Mouse (Mus musculus): ENCODE measurements around the gene Bora. TPM values are rescaled to one million over a fixed set of nuclear protein-coding genes. Genes with fewer than 3 reads are reported as not detected.
A peak's percentile ranks its signal among the peaks of the same experiment; 100 is the strongest.

Gene Bora
- total RNA-seq, 4 experiments from 2014 or later, result 1.9 to 5.5 (median 4.1) TPM

DNA sequence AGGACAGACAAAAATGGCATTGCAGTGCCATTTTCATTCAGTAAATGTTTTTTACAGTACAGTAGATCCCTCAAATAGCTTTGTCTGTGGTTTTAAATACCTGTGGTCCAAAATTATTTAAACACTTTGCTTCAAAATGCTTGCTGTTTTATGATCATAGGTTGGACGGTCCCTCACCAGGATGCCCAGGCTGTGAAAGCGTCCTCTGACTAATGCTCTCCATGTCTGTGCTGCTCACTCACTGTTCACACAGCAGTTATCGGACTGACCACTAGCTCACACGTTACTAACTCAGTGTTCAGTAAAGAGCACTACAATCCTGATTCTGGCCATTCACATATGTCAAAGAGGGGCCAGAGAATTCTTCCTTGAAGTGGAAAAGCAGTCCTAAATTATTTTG is 25.1 kb downstream of the Bora start:
- DNase-seq, result no peak

DNA sequence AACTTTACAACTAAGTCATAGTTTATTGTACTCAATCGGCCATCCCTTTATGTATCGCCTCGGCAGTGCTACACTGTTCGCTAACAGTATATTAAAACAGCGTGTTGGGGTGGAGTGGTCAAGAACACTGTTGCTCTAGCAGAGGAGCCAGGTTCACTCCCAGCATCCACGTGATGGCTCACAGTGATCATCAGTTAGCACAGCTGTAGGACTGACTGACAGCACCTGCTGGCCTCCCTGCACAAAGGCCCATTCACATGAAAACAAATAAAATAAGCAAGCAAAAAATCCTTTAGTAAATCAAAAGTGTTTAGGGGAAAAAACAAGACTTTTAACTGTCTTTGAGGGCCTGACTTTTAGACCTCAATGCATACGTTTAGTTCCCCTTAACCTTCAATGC is 42.9 kb downstream of the Bora start:
- DNase-seq, result no peak

GRCm38 (mm10) chr14:99099267-99099966 is 53.4 kb downstream of the Bora start, which contains the start of the genes Pibf1 and Dis3:
Gene Pibf1 (plus strand): TSS chr14:99099424.
Gene Dis3 (minus strand): TSS chr14:99099770.
- DNase-seq, result peak; percentile 98

DNA sequence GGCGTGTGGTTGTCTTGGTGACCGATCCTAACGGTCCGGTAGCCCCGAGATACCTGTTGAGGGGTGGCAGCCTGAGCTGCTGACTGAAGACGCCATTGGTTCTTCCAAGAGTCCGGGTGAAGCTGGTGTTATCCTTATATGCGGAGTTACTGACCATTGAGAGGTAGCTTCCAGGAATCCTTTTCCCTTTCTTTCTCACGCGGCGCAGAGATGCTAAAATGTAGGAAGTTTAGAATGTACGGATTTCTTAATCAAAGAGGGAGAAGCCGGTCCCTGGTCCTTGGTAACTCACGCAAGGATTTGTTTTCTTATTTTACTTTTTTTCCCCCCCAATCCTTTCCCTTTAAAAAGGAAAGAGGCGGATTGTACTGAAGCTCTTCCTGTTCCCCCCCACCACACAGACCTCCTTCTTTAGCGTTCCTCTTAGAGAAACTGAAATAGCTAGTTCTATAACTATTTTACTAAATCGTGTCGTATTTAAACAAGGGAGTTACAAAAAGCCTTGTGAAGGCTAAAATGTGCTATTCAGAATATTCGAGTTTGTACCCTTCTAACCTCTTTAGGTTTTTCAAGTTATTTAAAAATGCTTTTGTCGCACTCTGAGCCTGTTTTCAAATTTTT is 54.1 kb downstream of the Bora start:
- no peak for DNase-seq

DNA sequence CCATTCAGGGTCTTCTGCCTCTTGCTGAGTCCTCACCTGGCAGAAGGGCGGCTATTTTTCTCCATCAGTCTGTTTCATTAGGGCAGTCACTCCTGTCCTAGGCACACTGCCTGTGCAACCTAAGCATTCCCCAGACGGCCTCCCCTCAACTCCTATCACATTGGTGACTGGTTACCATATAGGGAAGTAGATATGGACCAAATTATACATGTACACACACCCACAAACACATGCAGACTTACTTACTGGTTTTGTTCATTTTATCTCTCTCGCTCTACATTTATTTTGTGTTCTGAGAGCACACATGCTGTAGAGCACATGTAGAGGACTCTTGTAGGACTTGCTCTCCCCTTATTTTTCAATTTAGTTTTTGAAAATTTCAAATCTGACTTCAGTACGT is 57.0 kb downstream of the Bora start:
- DNase-seq, result no peak

GRCm38 (mm10) chr14:99104542-99105123 is 58.6 kb downstream of the Bora start:
- DNase-seq, result no peak

GRCm38 (mm10) chr14:99106671-99107070 is 60.6 kb downstream of the Bora start:
- DNase-seq, result no peak

DNA sequence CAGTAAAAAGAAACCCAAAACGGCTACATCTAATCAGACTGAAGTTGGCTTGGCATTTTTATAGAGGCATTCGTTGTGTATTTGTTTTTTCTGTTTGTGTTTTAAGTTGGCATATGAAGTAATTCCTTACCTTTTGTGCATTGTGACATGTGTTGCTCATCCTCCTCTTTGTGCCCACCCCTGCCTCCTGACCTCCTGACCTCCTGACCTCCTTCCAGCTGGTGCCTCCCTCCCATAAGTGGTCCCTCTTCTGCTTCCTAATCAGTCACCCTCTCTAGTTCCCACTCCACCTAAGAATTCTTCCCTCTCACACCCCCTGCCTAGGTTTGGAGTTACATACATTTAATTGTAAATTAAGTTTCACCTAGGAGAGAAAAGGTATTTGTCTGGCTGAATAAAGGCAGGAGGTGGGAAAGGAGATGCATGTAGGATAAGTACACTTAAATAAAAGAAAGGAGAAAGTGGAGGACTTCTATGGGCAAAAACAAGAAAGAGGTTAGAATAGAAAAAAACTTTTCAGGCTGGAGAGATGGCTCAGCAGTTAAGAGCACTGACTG is 61.7 kb downstream of the Bora start:
- DNase-seq, result no peak

DNA sequence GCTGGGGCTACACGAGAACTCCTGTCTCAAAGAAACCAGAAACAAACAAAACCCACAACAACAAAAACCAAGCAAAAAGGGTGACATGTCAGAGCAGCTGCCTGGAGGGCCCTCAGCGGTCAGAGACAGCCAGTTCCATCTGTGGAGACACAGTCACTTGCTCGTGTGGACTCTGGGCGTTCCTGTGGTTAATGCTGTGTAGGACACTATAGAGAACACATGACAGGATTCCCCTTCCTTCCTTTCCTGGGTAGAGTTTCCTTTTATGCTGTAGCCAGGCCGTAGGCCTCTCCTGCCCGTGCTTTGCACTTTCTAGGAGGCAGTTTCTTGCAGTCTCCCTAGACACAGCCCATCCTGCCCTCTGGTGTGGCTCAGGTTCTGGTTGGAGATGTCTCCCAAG is 62.7 kb downstream of the Bora start:
- DNase-seq, result no peak

- no peak for DNase-seq
These were observed 71.6 kb downstream of the Bora start for GRCm38 (mm10) chr14:99117576-99117975.

DNA sequence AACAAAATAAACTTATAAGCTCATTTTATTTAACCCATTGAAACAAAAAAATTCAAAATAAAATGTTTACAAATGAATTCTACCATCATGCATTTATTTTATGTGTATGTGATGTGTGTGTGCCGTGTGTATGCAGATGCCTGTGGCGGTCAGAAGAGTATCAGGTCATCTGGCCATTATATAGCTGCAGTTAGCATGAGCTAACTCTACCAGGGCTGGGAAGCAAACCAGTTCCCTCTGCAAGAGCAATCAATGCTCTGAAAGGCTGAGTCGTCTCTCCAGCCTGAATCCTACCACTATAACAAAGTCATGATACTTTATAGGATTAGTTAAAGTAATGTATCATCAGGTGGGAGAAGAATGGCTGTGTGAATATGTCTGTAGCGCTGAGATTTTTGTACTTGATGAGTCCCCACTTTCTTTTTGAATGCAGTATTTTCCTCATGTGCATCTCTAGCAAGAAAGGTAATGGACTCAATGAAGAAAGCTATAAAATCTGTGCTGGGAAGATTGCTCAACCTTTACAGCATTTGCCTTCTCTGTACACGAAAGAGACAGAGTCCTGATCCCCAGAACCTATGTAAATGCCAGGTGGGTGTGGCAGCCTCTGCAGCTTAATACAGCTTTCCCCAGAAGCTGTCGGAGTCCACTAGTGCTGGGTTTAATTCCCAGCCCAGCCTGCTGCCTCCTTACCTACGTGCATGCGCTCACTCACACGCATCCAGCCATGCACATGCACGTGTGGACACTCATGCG is 75.7 kb downstream of the Bora start:
- DNase-seq, result no peak

GRCm38 (mm10) chr14:99124076-99124475 is 78.1 kb downstream of the Bora start:
- DNase-seq, result peak; percentile 34

Other genes with a start within 250 kb of the Bora start
- gene Rpl36a-ps1, start 51.9 kb upstream of the Bora start, total RNA-seq (2022), result 1 to 10 TPM; 2.1 to 8.6 (median 2.8) TPM
- 10 to 100 TPM; 32.6 to 40.4 (median 39.7) TPM for gene Mzt1, start 88 bp upstream of the Bora start, total RNA-seq (2022)
- 10 to 100 TPM in 3 of 4 experiments, 1 to 10 TPM in 1; 8.8 to 16.4 (median 13.4) TPM for gene Pibf1, start 53.2 kb downstream of the Bora start, total RNA-seq (2022)
- gene Dis3, start 53.5 kb downstream of the Bora start, total RNA-seq (2022), result 10 to 100 TPM; 17.4 to 25.6 (median 21.8) TPM

Data from adrenal gland, adult 8-10 months (tissue).